Mouse (Mus musculus): Measurements from ENCODE around the gene Zfp799. TPM values are rescaled to one million over a fixed set of nuclear protein-coding genes. Genes with fewer than 3 reads are reported as not detected.

Gene Zfp799
- total and polyA plus RNA-seq, 2 experiments from 2014 or later, result 5.7 to 7.6 TPM

DNA sequence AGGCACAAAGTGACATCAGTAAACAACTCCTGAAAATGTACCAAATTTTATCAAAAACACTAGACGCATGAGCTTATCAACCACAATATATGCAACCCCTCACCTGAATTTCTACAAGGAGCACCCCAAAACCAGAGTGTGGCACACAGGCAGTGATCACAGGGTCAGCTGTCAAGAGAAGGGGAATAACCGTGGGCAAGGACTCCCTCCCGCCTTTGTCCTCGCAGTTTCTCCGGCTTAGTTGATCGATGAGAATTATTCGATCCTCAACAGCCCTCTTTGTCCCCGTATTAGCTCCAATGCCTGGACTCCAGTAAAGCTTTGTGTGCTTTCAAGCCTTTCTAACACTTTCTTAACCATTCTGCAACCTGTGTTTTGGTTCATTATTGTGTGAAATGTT lies 21.1 kb downstream of the Zfp799 start:
- DNase-seq (ENCODE audit: low spot score) (no peak), ATAC-seq (ENCODE audit: insufficient read depth, low read depth) (no peak)
- H3K9ac ChIP-seq (replicated peaks; ENCODE audit: low read depth, low read length), result no peak overlapping the region
- no peaks in the 10 kb centered on the region for H3K27me3 ChIP-seq (ENCODE audit: control insufficient read depth, insufficient read depth, low read length)
- peak overlapping the region; percentile 57 for H3K4me2 ChIP-seq (ENCODE audit: low read depth, low read length)
- no peaks in the 10 kb centered on the region for H3K9me3 ChIP-seq (replicated peaks; ENCODE audit: control insufficient read depth, low read length)
- H3K4me1 ChIP-seq (ENCODE audit: control insufficient read depth, insufficient read depth), result no peaks in the 10 kb centered on the region
- peak overlapping the region; percentile 38 for H3K4me3 ChIP-seq (ENCODE audit: low read depth, low read length)
- H3K36me3 ChIP-seq (replicated peaks; ENCODE audit: control insufficient read depth, insufficient read depth, low read length), result no peaks in the 10 kb centered on the region
- TF ChIP-seq EP300 (IDR thresholded peaks at IDR 0.05; ENCODE audit: low read depth) (no peak), CTCF (IDR thresholded peaks at IDR 0.05; ENCODE audit: low read depth) (no peak)
- 12% methylated on average over 8 of the region's 8 CpGs for WGBS
- no peak overlapping the region for H3K27ac ChIP-seq (ENCODE audit: low read depth)

GRCm38 (mm10) chr17:32789244-32789643 lies 40.8 kb downstream of the Zfp799 start:
- Histone ChIP-seq H3K9me3 (replicated peaks; ENCODE audit: control insufficient read depth, low read length) (no peaks in the 10 kb centered on the region), H3K27ac (ENCODE audit: low read depth) (no peak overlapping the region), H3K4me1 (ENCODE audit: control insufficient read depth, insufficient read depth) (peaks cover 16% of the 10 kb centered on the region), H3K4me3 (ENCODE audit: low read depth, low read length) (no peak overlapping the region), H3K27me3 (ENCODE audit: control insufficient read depth, insufficient read depth, low read length) (no peaks in the 10 kb centered on the region), H3K4me2 (ENCODE audit: low read depth, low read length) (no peak overlapping the region), H3K36me3 (replicated peaks; ENCODE audit: control insufficient read depth, insufficient read depth, low read length) (peaks cover 16% of the 10 kb centered on the region; the same call in 1 of the 2 replicates), H3K9ac (replicated peaks; ENCODE audit: low read depth, low read length) (no peak overlapping the region)
- WGBS, result 75% methylated on average over 8 of the region's 8 CpGs
- no peak for DNase-seq (ENCODE audit: low spot score)
- no peak for ATAC-seq (ENCODE audit: insufficient read depth, low read depth)
- no peak for TF ChIP-seq CTCF (IDR thresholded peaks at IDR 0.05; ENCODE audit: low read depth)
- no peak for TF ChIP-seq EP300 (IDR thresholded peaks at IDR 0.05; ENCODE audit: low read depth)

GRCm38 (mm10) chr17:32788576-32788975 lies 41.5 kb downstream of the Zfp799 start:
- no peak for DNase-seq (ENCODE audit: low spot score)
- Histone ChIP-seq H3K27ac (ENCODE audit: low read depth) (peak overlapping the region; percentile 99), H3K4me2 (ENCODE audit: low read depth, low read length) (peak overlapping the region; percentile 64), H3K27me3 (ENCODE audit: control insufficient read depth, insufficient read depth, low read length) (no peaks in the 10 kb centered on the region), H3K4me1 (ENCODE audit: control insufficient read depth, insufficient read depth) (peaks cover 16% of the 10 kb centered on the region), H3K9ac (replicated peaks; ENCODE audit: low read depth, low read length) (peak overlapping the region; percentile 95; the same call in 1 of the 2 replicates), H3K9me3 (replicated peaks; ENCODE audit: control insufficient read depth, low read length) (no peaks in the 10 kb centered on the region), H3K36me3 (replicated peaks; ENCODE audit: control insufficient read depth, insufficient read depth, low read length) (peaks cover 23% of the 10 kb centered on the region; the same call in 1 of the 2 replicates), H3K4me3 (ENCODE audit: low read depth, low read length) (peak overlapping the region; percentile 94)
- no peak for ATAC-seq (ENCODE audit: insufficient read depth, low read depth)
- WGBS, result 6% methylated on average over 9 of the region's 9 CpGs
- TF ChIP-seq CTCF (IDR thresholded peaks at IDR 0.05; ENCODE audit: low read depth) (no peak), EP300 (IDR thresholded peaks at IDR 0.05; ENCODE audit: low read depth) (no peak)

DNA sequence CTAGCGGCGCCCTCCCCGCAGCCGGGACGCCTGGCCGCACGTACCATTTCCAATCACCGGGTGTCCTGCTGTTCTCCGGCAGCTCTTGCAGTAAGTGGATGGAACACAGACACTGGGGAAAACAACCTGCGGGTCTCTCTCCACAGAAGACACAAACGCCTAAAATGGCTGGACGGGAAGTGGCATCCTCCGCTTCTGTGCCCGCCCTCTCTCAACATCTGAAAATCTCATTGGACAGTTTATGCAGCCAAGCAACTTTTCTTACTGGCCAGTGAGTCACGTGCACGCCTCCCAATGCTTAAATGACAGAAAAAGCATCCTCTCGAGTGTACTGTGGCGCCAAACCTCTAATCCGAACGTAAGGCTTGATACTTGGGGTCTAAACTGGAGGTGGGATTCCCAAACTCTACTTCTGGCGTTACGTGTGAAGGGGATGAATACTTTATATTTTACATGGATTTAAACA lies 41.9 kb downstream of the Zfp799 start, which contains the start of gene Zfp871:
Gene Zfp871 (minus strand): TSS at position 194 of the 466 bp plus-strand sequence.
- no peak for TF ChIP-seq CTCF (IDR thresholded peaks at IDR 0.05; ENCODE audit: low read depth)
- TF ChIP-seq EP300 (IDR thresholded peaks at IDR 0.05; ENCODE audit: low read depth), result 0 out of 2 replicates have a peak, but pooled peaks have one; percentile 40
- Histone ChIP-seq H3K9ac (replicated peaks; ENCODE audit: low read depth, low read length) (peak within 1 kb of the TSS; percentile 95), H3K27me3 (ENCODE audit: control insufficient read depth, insufficient read depth, low read length) (no peaks in the 10 kb centered on the region), H3K4me1 (ENCODE audit: control insufficient read depth, insufficient read depth) (peaks cover 16% of the 10 kb centered on the region), H3K27ac (ENCODE audit: low read depth) (peak within 1 kb of the TSS; percentile 99), H3K4me3 (ENCODE audit: low read depth, low read length) (peak within 1 kb of the TSS; percentile 94), H3K36me3 (replicated peaks; ENCODE audit: control insufficient read depth, insufficient read depth, low read length) (peaks cover 26% of the 10 kb centered on the region; the same call in 1 of the 2 replicates), H3K4me2 (ENCODE audit: low read depth, low read length) (peak within 1 kb of the TSS; percentile 83), H3K9me3 (replicated peaks; ENCODE audit: control insufficient read depth, low read length) (no peaks in the 10 kb centered on the region)
- under 1% methylated on average over 22 of the region's 22 CpGs for WGBS
- DNase-seq (ENCODE audit: low spot score) (peak; percentile 96), ATAC-seq (ENCODE audit: insufficient read depth, low read depth) (peak; percentile 97)

DNA sequence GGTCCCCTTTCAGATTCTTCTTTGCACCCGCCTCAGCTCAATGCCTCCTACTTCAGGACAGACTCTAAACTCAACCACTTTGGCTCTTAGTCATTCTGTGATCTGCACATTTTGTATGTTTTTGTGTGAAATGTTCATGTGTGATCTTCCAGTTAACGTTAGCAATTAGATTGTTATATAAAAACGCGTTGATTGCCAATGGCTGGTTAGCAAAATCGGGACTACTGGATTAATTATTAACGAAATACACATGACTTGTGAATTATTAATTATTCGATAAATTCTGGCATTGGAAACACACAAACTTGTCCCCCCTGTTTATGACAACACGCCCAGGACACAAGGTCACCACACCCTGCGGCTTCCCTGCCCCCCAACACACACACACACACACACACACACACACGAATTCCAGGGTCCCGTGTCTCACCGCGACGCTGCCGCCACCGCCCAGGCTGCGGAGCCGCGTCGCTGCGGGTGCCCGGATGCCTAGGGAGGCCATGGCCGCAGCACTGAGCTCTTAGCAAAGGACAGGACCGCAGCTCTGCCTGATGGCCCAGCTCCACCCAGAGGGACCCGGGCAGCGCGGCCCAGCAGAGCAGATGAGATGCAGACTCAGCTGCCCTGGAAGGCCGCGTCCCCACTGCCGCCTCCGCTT lies 42.5 kb downstream of the Zfp799 start:
- H3K27me3 ChIP-seq (ENCODE audit: control insufficient read depth, insufficient read depth, low read length), result no peaks in the 10 kb centered on the region
- peak overlapping the region; percentile 95 for H3K9ac ChIP-seq (replicated peaks; ENCODE audit: low read depth, low read length)
- DNase-seq (ENCODE audit: low spot score), result no peak
- peaks cover 16% of the 10 kb centered on the region for H3K4me1 ChIP-seq (ENCODE audit: control insufficient read depth, insufficient read depth)
- 0 out of 2 replicates have a peak, but pooled peaks have one; percentile 45 for TF ChIP-seq EP300 (IDR thresholded peaks at IDR 0.05; ENCODE audit: low read depth)
- TF ChIP-seq CTCF (IDR thresholded peaks at IDR 0.05; ENCODE audit: low read depth), result no peak
- H3K9me3 ChIP-seq (replicated peaks; ENCODE audit: control insufficient read depth, low read length), result no peaks in the 10 kb centered on the region
- peak overlapping the region; percentile 94 for H3K4me3 ChIP-seq (ENCODE audit: low read depth, low read length)
- WGBS, result under 1% methylated on average over 31 of the region's 31 CpGs
- peak; percentile 85 for ATAC-seq (ENCODE audit: insufficient read depth, low read depth)
- H3K36me3 ChIP-seq (replicated peaks; ENCODE audit: control insufficient read depth, insufficient read depth, low read length), result peaks cover 26% of the 10 kb centered on the region; the same call in 1 of the 2 replicates
- peak overlapping the region; percentile 99 for H3K27ac ChIP-seq (ENCODE audit: low read depth)
- H3K4me2 ChIP-seq (ENCODE audit: low read depth, low read length), result peak overlapping the region; percentile 83

Measured in heart, postnatal 0 days (tissue).